Mouse (Mus musculus): Measurements from ENCODE around the gene Cd1d1. TPM values are rescaled to one million over a fixed set of nuclear protein-coding genes. Genes with fewer than 3 reads are reported as not detected.
A peak's percentile ranks its signal among the peaks of the same experiment; 100 is the strongest.
"Not testable (repeated sequence)": the region's sequence is repeated elsewhere in the genome, so short reads cannot be mapped to it uniquely, and the experiment has no call there.

Gene Cd1d1
- polyA plus RNA-seq, 1 experiment, result 7.8 TPM

DNA sequence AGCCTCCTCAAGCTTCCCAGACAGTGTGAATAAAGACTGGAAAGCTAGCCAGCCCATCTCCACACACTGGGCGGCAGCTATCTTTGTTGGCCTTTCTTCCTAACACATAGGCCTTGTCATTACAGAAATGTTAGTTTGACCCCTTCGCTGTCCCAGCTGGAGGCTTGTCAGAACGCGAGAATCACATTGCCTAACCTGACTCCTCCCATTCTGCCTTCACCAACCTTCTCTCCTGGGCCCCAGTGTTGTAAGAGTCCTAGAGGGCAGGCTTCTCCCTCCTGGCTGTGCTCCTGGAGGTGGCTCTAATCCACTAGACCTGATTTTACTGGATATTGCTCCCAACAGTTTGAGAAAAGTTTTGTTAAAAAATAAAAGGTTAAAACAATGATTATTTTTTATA is 1.4 kb upstream of the Cd1d1 start:
- Histone ChIP-seq H3K4me3 (ENCODE audit: insufficient read depth, low read length) (no peak overlapping the region), H3K27ac (ENCODE audit: insufficient read depth, low read depth, low read length) (no peak overlapping the region), H3K4me1 (ENCODE audit: control insufficient read depth, insufficient read depth, low read length) (peaks cover 8% of the 10 kb centered on the region; the same call in 1 of the 2 replicates)
- TF ChIP-seq POLR2A (IDR thresholded peaks at IDR 0.05; ENCODE audit: borderline replicate concordance, low read depth, low read length) (no peak), CTCF (IDR thresholded peaks at IDR 0.05; ENCODE audit: low read depth, low read length) (no peak)

DNA sequence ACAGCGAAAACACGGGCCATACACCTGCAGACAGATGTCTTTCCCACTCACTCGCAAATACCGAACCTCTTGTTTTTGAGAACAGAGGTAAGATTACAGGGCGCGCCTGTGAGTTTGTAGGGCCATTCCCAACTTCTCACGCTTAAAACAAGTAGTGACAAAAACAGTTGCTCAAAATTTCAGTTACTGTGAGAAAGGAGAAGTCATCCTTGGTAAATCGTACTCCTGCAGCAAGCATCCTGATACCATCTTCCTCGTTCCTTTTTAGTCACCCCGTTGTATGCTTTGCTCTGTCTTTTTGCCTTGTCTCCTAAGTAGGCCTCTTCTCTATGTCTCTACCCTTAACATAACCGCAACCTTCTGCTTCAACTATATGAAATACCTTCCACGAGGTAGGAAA is 810 bp upstream of the Cd1d1 start:
- TF ChIP-seq POLR2A (IDR thresholded peaks at IDR 0.05; ENCODE audit: borderline replicate concordance, low read depth, low read length), result no peak
- TF ChIP-seq CTCF (IDR thresholded peaks at IDR 0.05; ENCODE audit: low read depth, low read length), result no peak
- H3K27ac ChIP-seq (ENCODE audit: insufficient read depth, low read depth, low read length), result no peak overlapping the region
- H3K4me1 ChIP-seq (ENCODE audit: control insufficient read depth, insufficient read depth, low read length), result peaks cover 8% of the 10 kb centered on the region; the same call in 1 of the 2 replicates
- peak overlapping the region; percentile 75; the same call in 1 of the 2 replicates for H3K4me3 ChIP-seq (ENCODE audit: insufficient read depth, low read length)

DNA sequence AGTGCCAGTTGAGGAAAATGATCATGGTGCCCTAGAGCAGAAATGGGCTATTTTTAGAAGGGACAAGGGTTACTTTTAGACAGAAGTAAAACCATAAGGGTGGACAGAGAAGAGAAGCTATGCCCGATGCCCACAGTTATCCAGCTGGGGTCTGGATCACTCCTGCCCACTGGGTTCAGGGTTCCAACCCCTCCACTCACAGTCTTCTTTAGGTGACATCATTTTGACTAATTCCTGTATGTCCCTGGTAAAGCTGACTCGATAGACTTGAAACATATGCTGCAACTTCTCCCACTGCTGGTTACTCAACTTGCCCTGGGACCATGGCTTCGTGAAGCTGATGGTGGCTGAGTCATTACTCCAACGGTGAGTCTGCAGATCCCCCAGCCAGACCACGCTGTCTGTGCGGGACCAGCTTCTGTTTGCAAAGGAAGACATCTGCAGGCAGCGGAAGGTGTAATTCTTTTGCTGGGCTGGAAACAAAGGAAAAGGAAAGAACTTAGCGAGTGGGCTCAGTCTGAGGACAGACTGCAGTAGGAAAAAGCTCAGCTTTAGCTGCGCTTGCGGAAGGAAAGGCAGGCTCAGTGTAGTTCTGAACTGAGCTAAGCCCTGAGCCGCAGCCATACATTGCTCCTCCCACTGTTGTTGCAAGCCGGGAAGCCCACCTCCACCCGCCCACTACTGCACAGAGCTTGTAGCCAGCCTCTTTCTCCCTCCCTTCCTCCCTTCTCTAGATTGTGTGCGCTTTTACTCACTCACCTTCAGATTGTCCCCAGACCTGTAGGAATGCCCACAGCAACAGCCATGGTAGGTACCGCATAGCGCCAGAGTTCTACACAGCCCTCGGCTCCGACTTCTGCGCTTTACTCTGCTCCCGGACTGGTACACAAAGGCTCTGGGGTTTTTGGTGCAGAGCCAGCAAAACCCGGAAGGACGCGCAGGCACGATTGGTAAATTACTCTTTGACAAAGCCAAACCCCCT is 517 bp downstream of the Cd1d1 start:
- Histone ChIP-seq H3K4me3 (ENCODE audit: insufficient read depth, low read length) (peak overlapping the region; percentile 75), H3K27ac (ENCODE audit: insufficient read depth, low read depth, low read length) (peak overlapping the region; percentile 65)
- H3K4me1 ChIP-seq (ENCODE audit: control insufficient read depth, insufficient read depth, low read length), result not testable (repeated sequence)

DNA sequence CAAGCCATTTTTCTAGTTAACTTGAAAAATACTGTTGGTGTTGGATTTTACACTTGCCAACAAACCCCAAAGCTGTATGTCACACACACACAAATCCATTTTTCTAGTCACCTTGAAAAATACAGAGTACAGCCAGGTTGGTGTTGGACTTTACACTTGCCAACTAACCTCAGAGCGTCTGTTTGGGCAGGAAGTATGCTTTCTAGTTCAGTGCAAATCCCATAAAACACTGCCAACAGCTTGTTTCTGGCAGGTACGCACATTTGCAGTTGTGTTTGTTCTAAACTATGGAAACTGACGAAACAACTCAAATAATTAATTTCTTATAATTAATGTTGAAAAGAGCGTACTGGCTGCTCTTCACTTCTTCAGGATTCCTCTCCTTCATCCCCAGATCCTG is 3.1 kb downstream of the Cd1d1 start:
- H3K27ac ChIP-seq (ENCODE audit: insufficient read depth, low read depth, low read length), result no peak overlapping the region
- no peak overlapping the region for H3K4me3 ChIP-seq (ENCODE audit: insufficient read depth, low read length)
- TF ChIP-seq CTCF (IDR thresholded peaks at IDR 0.05; ENCODE audit: low read depth, low read length) (no peak), POLR2A (IDR thresholded peaks at IDR 0.05; ENCODE audit: borderline replicate concordance, low read depth, low read length) (no peak)
- peaks cover 8% of the 10 kb centered on the region; the same call in 1 of the 2 replicates for H3K4me1 ChIP-seq (ENCODE audit: control insufficient read depth, insufficient read depth, low read length)

DNA sequence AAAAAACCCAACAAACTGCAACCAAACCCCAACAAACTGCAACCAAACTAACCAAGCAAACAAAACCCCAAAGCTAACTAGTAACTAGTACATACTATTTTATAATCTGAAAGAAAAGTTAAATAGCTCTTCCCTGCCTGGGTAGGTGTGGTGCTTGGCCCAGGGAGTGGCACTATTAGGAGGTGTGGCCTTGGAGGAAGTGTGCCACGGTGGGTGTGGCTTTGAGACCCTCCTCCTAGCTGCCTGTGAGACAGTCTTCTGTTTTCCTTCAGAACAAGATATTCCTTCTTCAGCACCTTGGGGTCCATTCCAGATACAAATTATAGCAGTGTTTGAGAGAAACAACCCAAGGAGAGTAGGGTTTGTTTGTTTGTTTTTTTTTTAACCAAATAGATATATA is 3.9 kb downstream of the Cd1d1 start:
- peaks cover 8% of the 10 kb centered on the region; the same call in 1 of the 2 replicates for H3K4me1 ChIP-seq (ENCODE audit: control insufficient read depth, insufficient read depth, low read length)
- TF ChIP-seq POLR2A (IDR thresholded peaks at IDR 0.05; ENCODE audit: borderline replicate concordance, low read depth, low read length) (no peak), CTCF (IDR thresholded peaks at IDR 0.05; ENCODE audit: low read depth, low read length) (no peak)
- no peak overlapping the region for H3K27ac ChIP-seq (ENCODE audit: insufficient read depth, low read depth, low read length)
- no peak overlapping the region for H3K4me3 ChIP-seq (ENCODE audit: insufficient read depth, low read length)

DNA sequence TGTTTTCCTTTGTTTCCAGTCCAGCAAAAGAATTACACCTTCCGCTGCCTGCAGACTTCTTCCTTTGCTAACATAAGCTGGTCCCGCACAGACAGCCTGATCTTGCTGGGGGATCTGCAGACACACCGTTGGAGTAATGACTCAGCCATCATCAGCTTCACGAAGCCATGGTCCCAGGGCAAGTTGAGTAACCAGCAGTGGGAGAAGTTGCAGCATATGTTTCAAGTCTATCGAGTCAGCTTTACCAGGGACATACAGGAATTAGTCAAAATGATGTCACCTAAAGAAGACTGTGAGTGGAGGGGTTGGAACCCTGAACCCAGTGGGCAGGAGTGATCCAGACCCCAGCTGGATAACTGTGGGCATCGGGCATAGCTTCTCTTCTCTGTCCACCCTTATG is 12.3 kb downstream of the Cd1d1 start:
- peak overlapping the region; percentile 27 for H3K4me3 ChIP-seq (ENCODE audit: insufficient read depth, low read length)
- not testable (repeated sequence) for H3K4me1 ChIP-seq (ENCODE audit: control insufficient read depth, insufficient read depth, low read length); H3K27ac ChIP-seq (ENCODE audit: insufficient read depth, low read depth, low read length)

DNA sequence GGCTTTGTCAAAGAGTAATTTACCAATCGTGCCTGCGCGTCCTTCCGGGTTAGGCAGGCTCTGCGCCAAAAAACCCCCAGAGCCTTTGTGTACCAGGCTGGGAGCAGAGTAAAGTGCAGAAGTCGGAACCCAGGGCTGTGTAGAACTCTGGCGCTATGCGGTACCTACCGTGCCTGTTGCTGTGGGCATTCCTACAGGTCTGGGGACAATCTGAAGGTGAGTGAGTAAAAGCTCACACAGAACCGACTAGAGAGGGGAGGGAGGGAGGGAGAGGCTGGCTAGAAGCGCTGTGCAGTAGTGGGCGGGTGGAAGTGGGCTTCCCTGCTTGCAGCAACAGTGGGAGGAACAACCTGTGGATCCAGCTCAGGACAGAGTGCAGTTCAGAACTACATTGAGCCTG is 12.8 kb downstream of the Cd1d1 start:
- H3K4me3 ChIP-seq (ENCODE audit: insufficient read depth, low read length), result peak overlapping the region; percentile 27
- H3K27ac ChIP-seq (ENCODE audit: insufficient read depth, low read depth, low read length), result no peak overlapping the region
- H3K4me1 ChIP-seq (ENCODE audit: control insufficient read depth, insufficient read depth, low read length), result peaks cover 3% of the 10 kb centered on the region; the same call in 1 of the 2 replicates
- TF ChIP-seq POLR2A (IDR thresholded peaks at IDR 0.05; ENCODE audit: borderline replicate concordance, low read depth, low read length), result no peak
- TF ChIP-seq CTCF (IDR thresholded peaks at IDR 0.05; ENCODE audit: low read depth, low read length), result no peak

DNA sequence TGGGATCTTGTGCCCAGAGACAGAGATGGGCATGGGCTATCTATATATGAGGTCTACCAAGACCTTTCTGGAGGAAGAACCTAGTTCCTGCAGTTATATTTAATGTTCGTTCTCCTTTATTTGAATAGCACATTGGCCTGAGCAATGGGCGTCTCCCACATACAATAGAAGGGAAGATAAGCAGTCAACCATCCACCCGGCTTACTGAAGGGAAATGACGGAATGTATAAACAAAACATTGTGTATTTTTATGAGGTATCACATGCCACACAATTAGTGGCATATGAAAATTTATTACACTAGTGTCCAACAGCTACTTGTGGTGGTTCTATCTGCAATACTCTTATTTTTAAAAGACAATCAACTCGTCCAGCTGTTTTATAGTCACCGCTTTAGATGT is 15.9 kb downstream of the Cd1d1 start:
- TF ChIP-seq POLR2A (IDR thresholded peaks at IDR 0.05; ENCODE audit: borderline replicate concordance, low read depth, low read length), result no peak
- TF ChIP-seq CTCF (IDR thresholded peaks at IDR 0.05; ENCODE audit: low read depth, low read length), result no peak

DNA sequence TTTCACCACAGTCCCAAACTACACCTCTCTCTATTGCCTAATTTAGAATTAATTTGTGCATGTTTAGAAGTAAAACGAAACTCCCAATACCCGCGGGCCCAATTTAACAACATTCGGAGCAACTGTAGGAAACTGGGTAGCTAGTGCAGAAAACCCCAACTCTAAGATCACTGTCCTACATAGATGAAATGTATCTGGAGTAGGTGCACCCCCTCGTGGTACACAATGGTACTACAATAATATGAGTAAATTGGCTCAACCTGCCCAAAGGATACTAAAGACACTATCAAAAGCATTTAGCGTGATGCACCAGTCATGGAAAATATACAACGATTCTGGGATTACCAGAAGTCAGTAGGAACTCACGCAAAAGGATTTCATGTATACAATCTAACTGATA is 22.7 kb downstream of the Cd1d1 start:
- no peak for TF ChIP-seq POLR2A (IDR thresholded peaks at IDR 0.05; ENCODE audit: borderline replicate concordance, low read depth, low read length)
- no peak for TF ChIP-seq CTCF (IDR thresholded peaks at IDR 0.05; ENCODE audit: low read depth, low read length)
- Histone ChIP-seq H3K27ac (ENCODE audit: insufficient read depth, low read depth, low read length) (no peak overlapping the region), H3K4me1 (ENCODE audit: control insufficient read depth, insufficient read depth, low read length) (no peaks in the 10 kb centered on the region), H3K4me3 (ENCODE audit: insufficient read depth, low read length) (no peak overlapping the region)

More for the DNA sequence above, 15.9 kb downstream of the Cd1d1 start:
- Histone ChIP-seq H3K27ac (ENCODE audit: insufficient read depth, low read depth, low read length) (no peak overlapping the region), H3K4me1 (ENCODE audit: control insufficient read depth, insufficient read depth, low read length) (peaks cover 3% of the 10 kb centered on the region; the same call in 1 of the 2 replicates), H3K4me3 (ENCODE audit: insufficient read depth, low read length) (no peak overlapping the region)

DNA sequence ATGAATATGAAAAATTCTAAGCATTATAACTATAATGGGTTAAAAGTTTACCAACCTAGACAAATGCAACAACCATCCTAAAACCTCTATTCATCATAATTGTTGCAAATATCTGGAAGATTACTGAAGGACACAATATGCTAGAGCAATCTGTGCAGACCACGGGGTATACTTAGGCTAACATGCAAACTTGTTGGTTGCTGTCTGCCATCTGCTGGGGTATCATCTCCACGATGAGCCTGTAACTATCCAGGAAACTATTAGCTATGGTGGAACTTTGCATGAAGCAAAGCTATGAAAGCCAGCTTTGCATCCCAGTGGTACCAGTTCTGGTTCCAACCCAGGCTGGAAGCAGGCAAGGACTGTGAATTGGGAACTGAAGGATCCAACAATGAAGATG is 24.1 kb downstream of the Cd1d1 start:
- TF ChIP-seq POLR2A (IDR thresholded peaks at IDR 0.05; ENCODE audit: borderline replicate concordance, low read depth, low read length) (no peak), CTCF (IDR thresholded peaks at IDR 0.05; ENCODE audit: low read depth, low read length) (no peak)
- Histone ChIP-seq H3K4me3 (ENCODE audit: insufficient read depth, low read length) (no peak overlapping the region), H3K27ac (ENCODE audit: insufficient read depth, low read depth, low read length) (no peak overlapping the region), H3K4me1 (ENCODE audit: control insufficient read depth, insufficient read depth, low read length) (no peaks in the 10 kb centered on the region)
